Comparison of ENCODE assay signal across 18 mouse cellular contexts in the genomic region with DNA sequence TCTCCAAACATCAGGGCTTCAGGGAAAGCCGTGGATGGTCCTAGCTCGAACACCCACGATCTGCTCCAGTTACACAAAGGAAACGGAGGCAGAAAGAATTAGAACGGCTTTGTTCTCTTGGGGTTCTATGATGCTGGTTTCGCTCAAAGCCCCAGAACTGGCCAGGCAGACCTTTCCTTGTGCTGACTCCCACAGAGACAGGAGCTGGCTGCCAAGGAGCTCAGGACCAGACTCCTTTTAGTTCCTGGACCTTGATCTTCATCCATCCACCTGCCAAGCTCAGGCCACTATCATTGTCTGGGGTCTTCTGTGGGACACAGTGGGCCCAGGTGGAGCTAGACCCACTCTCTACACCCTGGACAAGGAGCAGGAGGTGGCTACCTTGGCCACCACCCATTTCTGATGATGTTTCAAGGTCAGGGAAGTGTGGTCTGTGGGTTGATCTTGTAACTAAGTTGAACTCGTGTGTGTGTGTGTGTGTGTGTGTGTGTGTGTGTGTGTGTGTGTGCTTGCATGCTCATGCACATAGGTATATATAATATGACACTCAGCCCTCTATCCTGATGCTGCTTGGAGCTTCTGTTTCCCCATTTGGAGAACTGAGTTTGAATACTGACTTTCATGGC. TPM values are rescaled to one million over a fixed set of nuclear protein-coding genes. Genes with fewer than 3 reads are reported as not detected.
A peak's percentile ranks its signal among the peaks of the same experiment; 100 is the strongest.
DNase-seq lines count a peak whose midpoint lies in the region.
"Had no signal": no experiment of that assay in that cellular context is flagged by ENCODE, and none has a peak within 500 bp of the region (broad histone marks: within the 10 kb centered on the region; RNA-seq: fewer than 3 reads in every experiment).

No protein-coding gene starts in this region.

- H3K4me3 ChIP-seq in macrophage (ENCODE audit: inconsistent target) = no peak overlapping the region
- H3K4me3 ChIP-seq: embryonic facial prominence, embryonic 12.5 days; forebrain, embryonic 12.5 days; heart, embryonic 12.5 days; hindbrain, embryonic 10.5 days; hindbrain, embryonic 15.5 days had no signal

- H3K27ac ChIP-seq in macrophage = peak overlapping the region; percentile 91
- H3K27ac ChIP-seq: embryonic facial prominence, embryonic 12.5 days; forebrain, embryonic 12.5 days; hindbrain, embryonic 10.5 days; hindbrain, embryonic 15.5 days had no signal

- peak; percentile 50 to 65 for DNase-seq in cerebellum, postnatal 10 days
- no peak for DNase-seq in cerebellum, adult 11-12 months
- DNase-seq in 416B (ENCODE audit: low read depth) = peak; percentile 67
- DNase-seq in T-cell, adult 2 months (ENCODE audit: low spot score) = peak; percentile 35
- DNase-seq in lung, postnatal 4 days = no peak
- no peak for DNase-seq in layer of hippocampus, adult 9-10 months (ENCODE audit: low spot score)
- DNase-seq: adrenal gland, adult 2 months; adrenal gland, postnatal 36 days; cerebellum, adult 8-10 months; gastrocnemius, postnatal 10 days; heart, adult 18-20 months; kidney, adult 8-10 months had no signal

- WGBS in macrophage (ENCODE audit: missing documents) = 84% methylated on average over 7 of the region's 7 CpGs

- peaks cover 92% of the 10 kb centered on the region for H3K79me2 ChIP-seq in macrophage (ENCODE audit: inconsistent target)

- peaks cover 12% of the 10 kb centered on the region for H3K36me3 ChIP-seq in macrophage (ENCODE audit: inconsistent target)
- H3K36me3 ChIP-seq: embryonic facial prominence, embryonic 12.5 days; forebrain, embryonic 12.5 days; heart, embryonic 12.5 days; hindbrain, embryonic 10.5 days; hindbrain, embryonic 15.5 days had no signal

RNA-seq across cellular contexts. Expression of a gene that starts 9.4 kb away (rescaled TPM):
- 100 to 1,000 TPM in 22 of 26 experiments, 10 to 100 TPM in 4; 30.2 to 203 (median 164) TPM for total RNA-seq in macrophage (2018; cell fraction: chromatin; rRNA removed)
- total RNA-seq in macrophage (2018; cell fraction: cytosol; rRNA removed) = 100 to 1,000 TPM; 247 to 519 (median 377) TPM
- 100 to 1,000 TPM; 138 to 880 (median 577) TPM for total RNA-seq in macrophage (2018; cell fraction: nucleus; rRNA removed)
- polyA plus RNA-seq in macrophage (2018) = 418 to 531 TPM (median 505 TPM) in 3 replicates

RNA-seq across cellular contexts. Expression of a gene that starts 23.8 kb away (rescaled TPM):
- 10 to 100 TPM in 18 of 26 experiments, 1 to 10 TPM in 8; 4.4 to 19.6 (median 13.5) TPM for total RNA-seq in macrophage (2018; cell fraction: chromatin; rRNA removed)
- total RNA-seq in macrophage (2018; cell fraction: cytosol; rRNA removed) = 10 to 100 TPM; 10.8 to 27.4 (median 20.7) TPM
- 10 to 100 TPM in 18 of 26 experiments, 1 to 10 TPM in 8; 5.3 to 18.1 (median 11.7) TPM for total RNA-seq in macrophage (2018; cell fraction: nucleus; rRNA removed)
- 16.8 to 38.8 TPM (median 21.1 TPM) in 3 replicates for polyA plus RNA-seq in macrophage (2018)

RNA-seq across cellular contexts. Expression of a gene that starts 42.1 kb away (rescaled TPM):
- total RNA-seq in macrophage (2018; cell fraction: chromatin; rRNA removed) = 10 to 100 TPM; 20.2 to 99.8 (median 58.3) TPM
- total RNA-seq in macrophage (2018; cell fraction: cytosol; rRNA removed) = 100 to 1,000 TPM in 13 of 26 experiments, 10 to 100 TPM in 13; 77.7 to 133 (median 99.5) TPM
- 100 to 1,000 TPM in 8 of 26 experiments, 10 to 100 TPM in 18; 51.1 to 150 (median 89.2) TPM for total RNA-seq in macrophage (2018; cell fraction: nucleus; rRNA removed)
- polyA plus RNA-seq in macrophage (2018) = 99.5 to 103 TPM (median 102 TPM) in 3 replicates

Comparison
In these comparisons a context has a peak if more than half of its experiments do, and no peak if none do; other contexts are left out.
1. DNase-seq: peak in cerebellum, postnatal 10 days (2 of 2), 416B (single experiment) and T-cell, adult 2 months (single experiment); none in cerebellum, adult 11-12 months (single experiment), lung, postnatal 4 days (0 of 2) and layer of hippocampus, adult 9-10 months (single experiment).